Mouse (Mus musculus) midbrain, embryonic 11.5 days (tissue): Measurements from ENCODE around the gene Tma7. TPM values are rescaled to one million over a fixed set of nuclear protein-coding genes. Genes with fewer than 3 reads are reported as not detected.

Source experiments
- ATAC-seq: fragments of 200-750 bp; cut with Nextera tagmentation; 2 replicates; pipeline ENCODE4 v1.8.0; 2017; ENCODE audit warnings: moderate TSS enrichment, moderate library complexity; ENCODE audit not compliant: low FRiP score
- DNase-seq: peaks from one replicate; pipeline ENCODE4 v3.0.0; 2015; ENCODE audit warnings: low spot score; ENCODE audit errors: missing footprints
- H3K27ac ChIP-seq: fragments of 300-500 bp; sonication (generic); 2 replicates; pipeline ENCODE4 v1.5.1; 2014; ENCODE audit warnings: low read depth, low read length
- H3K27me3 ChIP-seq: fragments of 300-500 bp; sonication (generic); 2 replicates; pipeline ENCODE4 v1.6.1; 2014; ENCODE audit warnings: mild to moderate bottlenecking, low read length, moderate library complexity, mixed read lengths; ENCODE audit not compliant: control insufficient read depth, insufficient read depth
- H3K36me3 ChIP-seq: fragments of 300-500 bp; sonication (generic); 2 replicates; pipeline ENCODE4 v1.6.1; 2014; ENCODE audit warnings: mild to moderate bottlenecking, low read length, moderate library complexity, mixed read lengths; ENCODE audit not compliant: control insufficient read depth, insufficient read depth
- H3K4me1 ChIP-seq: fragments of 300-500 bp; sonication (generic); 2 replicates; pipeline ENCODE4 v1.6.1; 2014; ENCODE audit warnings: low read length; ENCODE audit not compliant: control insufficient read depth, insufficient read depth
- H3K4me2 ChIP-seq: fragments of 300-500 bp; sonication (generic); 2 replicates; pipeline ENCODE4 v1.6.1; 2014; ENCODE audit warnings: mild to moderate bottlenecking, moderate library complexity
- H3K4me3 ChIP-seq: fragments of 300-500 bp; sonication (generic); 2 replicates; pipeline ENCODE4 v1.5.1; 2014; ENCODE audit warnings: low read depth, low read length
- H3K9ac ChIP-seq: fragments of 300-500 bp; sonication (generic); 2 replicates; pipeline ENCODE4 v1.6.1; 2014; ENCODE audit warnings: low read length
- H3K9me3 ChIP-seq: fragments of 300-500 bp; sonication (generic); 2 replicates; pipeline ENCODE4 v1.6.1; 2016; ENCODE audit warnings: low read length; ENCODE audit not compliant: control insufficient read depth
- WGBS: fragments of 180-500 bp; shearing (Covaris S2); extraction: QIAGEN DNeasy Blood & Tissue Kit; methylation state at CpG from one replicate; pipeline ENCODE4 v1.1.7; 2014; 5-methylcytosine and 5-hydroxymethylcytosine counted together
- polyA plus RNA-seq: library from polyadenylated mRNA; unstranded; fragments of >200 nt; fragmentation: Nextera tagmentation; extraction: Ambion mirVana; gene quantifications from 2 replicates; pipeline ENCODE4 v1.2.1, GENCODE M21; 2014

Gene Tma7
- polyA plus RNA-seq, result 819 and 852 TPM in 2 replicates

GRCm38 (mm10) chr9:109082124-109082800 is at the start of gene Tma7, which contains the start of gene Ccdc51:
TSS of gene Tma7 (minus strand) at chr9:109082587.
TSS of gene Ccdc51 (plus strand) at chr9:109082493.
- H3K4me3 ChIP-seq, result peak within 1 kb of the TSS; percentile 60
- no peaks in the 10 kb centered on the region for H3K27me3 ChIP-seq
- no peaks in the 10 kb centered on the region for H3K36me3 ChIP-seq
- H3K9me3 ChIP-seq, result no peaks in the 10 kb centered on the region
- peak within 1 kb of the TSS; percentile 57 for H3K4me2 ChIP-seq
- H3K4me1 ChIP-seq, result peaks cover 14% of the 10 kb centered on the region
- DNase-seq (peak; percentile 96), ATAC-seq (peak; percentile 98)
- under 1% methylated on average over 37 of the region's 37 CpGs for WGBS
- no peak within 1 kb of the TSS; the same call in 1 of the 2 replicates for H3K27ac ChIP-seq
- peak within 1 kb of the TSS; percentile 71 for H3K9ac ChIP-seq

- Histone ChIP-seq H3K36me3 (no peaks in the 10 kb centered on the region), H3K4me2 (no peak overlapping the region), H3K4me3 (no peak overlapping the region), H3K9ac (no peak overlapping the region), H3K9me3 (no peaks in the 10 kb centered on the region), H3K27ac (no peak overlapping the region), H3K27me3 (no peaks in the 10 kb centered on the region), H3K4me1 (no peaks in the 10 kb centered on the region)
- DNase-seq, result peak; percentile 69
- no peak for ATAC-seq
- WGBS, result 91% methylated on average over 5 of the region's 5 CpGs
These were observed 47.7 kb upstream of the Tma7 start for GRCm38 (mm10) chr9:109130076-109130475.

GRCm38 (mm10) chr9:109128211-109128610 is 45.8 kb upstream of the Tma7 start:
- WGBS, result 57% methylated on average over 3 of the region's 3 CpGs
- H3K4me3 ChIP-seq, result no peak overlapping the region
- no peak overlapping the region for H3K9ac ChIP-seq
- ATAC-seq, result no peak
- no peak overlapping the region for H3K4me2 ChIP-seq
- H3K9me3 ChIP-seq, result no peaks in the 10 kb centered on the region
- no peak overlapping the region for H3K27ac ChIP-seq
- H3K36me3 ChIP-seq, result no peaks in the 10 kb centered on the region
- no peaks in the 10 kb centered on the region for H3K27me3 ChIP-seq
- peak; percentile 76 for DNase-seq
- no peaks in the 10 kb centered on the region for H3K4me1 ChIP-seq

GRCm38 (mm10) chr9:109127076-109127475 is 44.7 kb upstream of the Tma7 start:
- Histone ChIP-seq H3K4me2 (no peak overlapping the region), H3K36me3 (no peaks in the 10 kb centered on the region), H3K27me3 (no peaks in the 10 kb centered on the region), H3K9ac (no peak overlapping the region), H3K4me1 (no peaks in the 10 kb centered on the region), H3K9me3 (no peaks in the 10 kb centered on the region), H3K4me3 (no peak overlapping the region), H3K27ac (no peak overlapping the region)
- ATAC-seq, result no peak
- no peak for DNase-seq
- 88% methylated on average over 4 of the region's 4 CpGs for WGBS

GRCm38 (mm10) chr9:109125481-109125880 is 43.1 kb upstream of the Tma7 start:
- WGBS, result 78% methylated on average over 3 of the region's 3 CpGs
- Histone ChIP-seq H3K36me3 (no peaks in the 10 kb centered on the region), H3K9me3 (no peaks in the 10 kb centered on the region), H3K4me1 (no peaks in the 10 kb centered on the region), H3K4me2 (no peak overlapping the region), H3K27ac (no peak overlapping the region), H3K27me3 (no peaks in the 10 kb centered on the region), H3K4me3 (no peak overlapping the region), H3K9ac (no peak overlapping the region)
- peak; percentile 45 for DNase-seq
- no peak for ATAC-seq

- Histone ChIP-seq H3K27ac (no peak overlapping the region), H3K9me3 (no peaks in the 10 kb centered on the region), H3K9ac (no peak overlapping the region), H3K4me2 (no peak overlapping the region), H3K36me3 (no peaks in the 10 kb centered on the region), H3K4me3 (no peak overlapping the region), H3K4me1 (no peaks in the 10 kb centered on the region), H3K27me3 (no peaks in the 10 kb centered on the region)
- DNase-seq, result no peak
- WGBS, result 86% methylated on average over 2 of the region's 2 CpGs
- ATAC-seq, result no peak
These were observed 42.7 kb upstream of the Tma7 start for GRCm38 (mm10) chr9:109125043-109125442.

GRCm38 (mm10) chr9:109124164-109124563 is 41.8 kb upstream of the Tma7 start:
- no peak for ATAC-seq
- DNase-seq, result no peak
- WGBS, result 82% methylated on average over 3 of the region's 3 CpGs
- Histone ChIP-seq H3K27me3 (no peaks in the 10 kb centered on the region), H3K9ac (no peak overlapping the region), H3K4me2 (no peak overlapping the region), H3K9me3 (no peaks in the 10 kb centered on the region), H3K4me3 (no peak overlapping the region), H3K4me1 (no peaks in the 10 kb centered on the region), H3K36me3 (peaks cover 2% of the 10 kb centered on the region; the same call in 1 of the 2 replicates), H3K27ac (no peak overlapping the region)

DNA sequence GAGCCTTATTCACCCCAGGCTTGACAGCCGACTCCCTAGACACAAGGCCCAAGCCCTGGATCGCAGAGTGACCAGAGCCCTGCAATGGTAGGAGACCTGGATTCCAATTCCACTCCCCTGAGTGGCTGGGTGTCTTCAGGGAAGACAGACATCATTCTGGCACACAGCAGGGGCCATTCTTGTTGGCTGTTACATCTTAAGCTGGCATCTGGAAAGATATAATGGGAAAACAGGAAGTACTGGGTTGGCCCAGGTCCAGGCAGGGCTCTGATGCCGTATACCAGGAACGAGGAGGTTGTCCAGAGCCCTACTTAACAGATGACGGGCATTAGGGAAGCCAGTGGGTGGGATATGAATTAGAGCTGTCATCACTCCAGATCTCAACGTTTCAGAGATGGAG is 40.9 kb upstream of the Tma7 start:
- no peak overlapping the region for H3K9ac ChIP-seq
- ATAC-seq, result no peak
- 72% methylated on average over 6 of the region's 6 CpGs for WGBS
- no peak overlapping the region for H3K4me3 ChIP-seq
- no peaks in the 10 kb centered on the region for H3K9me3 ChIP-seq
- peaks cover 8% of the 10 kb centered on the region for H3K36me3 ChIP-seq
- no peak overlapping the region for H3K4me2 ChIP-seq
- no peak overlapping the region for H3K27ac ChIP-seq
- H3K27me3 ChIP-seq, result no peaks in the 10 kb centered on the region
- peak; percentile 84 for DNase-seq
- no peaks in the 10 kb centered on the region for H3K4me1 ChIP-seq

DNA sequence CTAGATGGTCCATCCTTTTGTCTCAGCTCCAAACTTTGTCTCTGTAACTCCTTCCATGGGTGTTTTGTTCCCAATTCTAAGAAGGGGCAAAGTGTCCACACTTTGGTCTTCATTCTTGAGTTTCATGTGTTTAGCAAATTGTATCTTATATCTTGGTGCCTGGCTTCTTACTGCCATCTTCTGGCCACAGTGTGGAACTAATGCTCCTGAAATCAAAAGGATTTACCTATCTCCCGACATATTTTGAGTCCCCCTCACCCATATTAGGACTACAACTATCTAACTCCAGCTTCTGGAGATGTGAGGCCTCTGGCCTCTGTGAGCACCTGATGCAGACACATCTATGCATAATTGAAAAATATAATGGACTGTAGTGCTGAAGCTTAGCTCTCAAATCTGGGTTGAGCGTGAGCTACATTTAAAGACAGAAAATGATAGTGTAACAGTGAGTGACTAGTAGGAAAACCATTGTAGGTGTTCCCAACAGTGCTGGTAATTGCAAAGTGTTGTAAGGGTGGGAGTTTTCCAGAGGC is 40.2 kb upstream of the Tma7 start:
- no peak overlapping the region for H3K27ac ChIP-seq
- DNase-seq (peak; percentile 80), ATAC-seq (no peak)
- no peak overlapping the region for H3K4me3 ChIP-seq
- H3K27me3 ChIP-seq, result no peaks in the 10 kb centered on the region
- WGBS, result 48% methylated on average over 2 of the region's 2 CpGs
- no peaks in the 10 kb centered on the region for H3K4me1 ChIP-seq
- H3K4me2 ChIP-seq, result no peak overlapping the region
- no peak overlapping the region for H3K9ac ChIP-seq
- H3K36me3 ChIP-seq, result peaks cover 14% of the 10 kb centered on the region
- no peaks in the 10 kb centered on the region for H3K9me3 ChIP-seq
